Mouse (Mus musculus): ENCODE results near the gene Dot1l.
A peak's percentile ranks its signal among the peaks of the same experiment; 100 is the strongest.
"Not testable (repeated sequence)": the region's sequence is repeated elsewhere in the genome, so short reads cannot be mapped to it uniquely, and the experiment has no call there.

Dot1l gene

GRCm38 (mm10) chr10:80827870-80828420, 72.9 kb downstream of the Dot1l start:
- DNase-seq (ENCODE audit: extremely low read depth, insufficient read length, low spot score): no peak

- DNase-seq (ENCODE audit: extremely low read depth, insufficient read length, low spot score): not testable (repeated sequence)
Observed at GRCm38 (mm10) chr10:80828587-80828986, 73.6 kb downstream of the Dot1l start.

GRCm38 (mm10) chr10:80829359-80830278, 74.6 kb downstream of the Dot1l start:
- DNase-seq (ENCODE audit: extremely low read depth, insufficient read length, low spot score): no peak

DNA sequence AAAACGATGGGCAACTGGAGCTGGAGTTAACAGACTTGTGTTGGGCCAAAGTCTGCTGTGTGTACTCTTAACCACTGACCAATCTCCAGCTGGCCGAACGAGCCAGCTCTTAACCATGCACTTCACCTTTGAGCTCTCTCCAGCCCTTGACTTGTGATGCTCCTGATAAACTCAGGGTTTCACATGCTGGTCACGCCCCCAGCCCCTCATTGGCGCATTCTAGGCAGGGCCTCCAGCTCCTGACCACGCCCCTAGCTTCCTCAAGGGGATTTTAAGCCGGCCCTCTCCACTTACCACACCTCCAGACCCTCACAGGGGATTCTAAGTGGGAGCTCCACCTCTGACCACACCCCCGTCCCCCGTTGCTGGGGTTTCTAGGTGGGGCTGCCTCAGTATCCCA, 76.1 kb downstream of the Dot1l start:
- peak; percentile 47 for DNase-seq (ENCODE audit: extremely low read depth, insufficient read length, low spot score)

- no peak for DNase-seq (ENCODE audit: extremely low read depth, insufficient read length, low spot score)
Observed at GRCm38 (mm10) chr10:80832818-80833217, 77.8 kb downstream of the Dot1l start.

DNA sequence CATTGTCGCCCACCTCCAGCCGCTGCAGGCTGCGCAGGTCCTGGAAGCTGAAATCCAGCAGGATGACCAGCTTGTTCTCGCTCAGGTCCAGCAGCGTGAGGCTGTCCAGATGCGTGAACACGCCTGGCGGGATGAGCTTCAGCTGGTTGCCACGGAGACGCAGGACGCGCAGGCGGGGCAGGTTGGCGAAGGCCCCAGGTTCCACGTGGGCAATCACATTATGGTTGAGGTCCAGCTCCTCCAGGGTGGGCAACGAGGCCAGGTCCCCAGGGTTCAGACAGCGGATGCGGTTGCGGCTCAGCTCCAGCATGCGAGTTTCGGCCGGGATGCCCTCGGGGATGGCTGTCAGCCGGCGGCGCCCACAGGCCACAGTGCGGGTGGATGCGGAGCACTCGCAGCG, 80.6 kb downstream of the Dot1l start:
- DNase-seq (ENCODE audit: extremely low read depth, insufficient read length, low spot score): no peak

- no peak for DNase-seq (ENCODE audit: extremely low read depth, insufficient read length, low spot score)
Observed at GRCm38 (mm10) chr10:80836949-80837379, 82.0 kb downstream of the Dot1l start.

- DNase-seq (ENCODE audit: extremely low read depth, insufficient read length, low spot score): no peak
Observed at GRCm38 (mm10) chr10:80837827-80838226, 82.8 kb downstream of the Dot1l start.

GRCm38 (mm10) chr10:80838346-80838912, 83.4 kb downstream of the Dot1l start:
- DNase-seq (ENCODE audit: extremely low read depth, insufficient read length, low spot score): no peak

DNA sequence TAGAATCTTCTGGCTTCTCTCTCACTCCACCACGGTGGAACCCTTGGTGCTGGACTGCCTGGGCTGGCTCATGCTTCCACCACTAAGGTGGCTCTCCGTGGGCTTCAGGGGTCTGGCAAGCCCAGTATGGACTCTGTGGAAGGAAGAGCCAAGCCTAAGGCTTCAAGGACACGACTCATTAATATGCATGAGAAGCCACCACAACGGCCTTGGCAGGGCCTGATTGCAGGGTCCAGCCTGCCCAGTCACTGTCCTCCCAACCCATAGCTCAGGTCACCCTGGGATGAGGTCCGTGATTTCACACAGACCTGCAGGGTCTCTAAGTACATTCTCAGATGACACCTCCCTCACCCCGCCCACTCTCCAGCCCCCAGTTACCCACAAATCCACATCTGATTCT, 84.8 kb downstream of the Dot1l start:
- no peak for DNase-seq (ENCODE audit: extremely low read depth, insufficient read length, low spot score)

GRCm38 (mm10) chr10:80841685-80842084, 86.7 kb downstream of the Dot1l start:
- DNase-seq (ENCODE audit: extremely low read depth, insufficient read length, low spot score): no peak

GRCm38 (mm10) chr10:80842334-80842733, 87.3 kb downstream of the Dot1l start:
- DNase-seq (ENCODE audit: extremely low read depth, insufficient read length, low spot score): no peak

DNA sequence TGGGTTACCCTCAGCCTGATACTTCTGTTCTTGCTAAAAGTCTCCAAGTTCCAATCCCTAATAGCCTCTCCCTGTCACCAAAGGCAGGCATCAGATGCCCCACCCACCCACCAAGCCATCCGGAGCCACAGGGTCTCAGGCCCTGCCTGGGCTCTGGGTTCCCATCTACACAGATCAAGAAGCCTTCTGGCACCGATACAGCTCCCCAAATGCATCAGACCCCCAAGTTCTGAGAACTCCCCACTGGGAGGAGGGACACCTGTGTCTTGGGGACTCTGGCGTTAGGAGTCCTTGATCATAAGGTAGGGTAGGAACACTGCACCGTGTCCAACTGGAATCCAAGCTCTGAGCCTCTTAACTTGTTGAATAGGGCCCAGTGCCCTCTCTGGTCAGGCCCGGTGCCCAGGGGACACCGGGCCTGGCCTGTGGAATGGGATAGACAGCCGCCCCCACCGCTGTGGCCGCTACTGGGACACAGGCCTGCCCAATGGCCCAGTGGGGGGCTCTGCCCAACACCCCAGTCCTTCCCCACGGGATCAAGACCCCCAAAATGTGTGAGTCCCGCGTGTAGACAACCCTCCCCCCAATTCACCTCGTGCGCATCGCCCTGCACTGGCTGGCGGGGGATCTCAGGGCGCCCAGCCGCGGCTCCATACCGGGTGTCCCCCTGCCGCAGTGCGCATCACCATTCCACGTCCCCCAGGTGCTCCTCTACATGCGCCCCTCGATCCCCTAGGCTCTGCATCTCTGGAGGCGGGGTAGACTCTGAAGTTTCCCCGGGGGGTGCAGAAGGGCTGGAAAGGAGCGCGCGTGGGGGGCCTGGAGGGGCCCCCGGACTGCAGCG, 88.3 kb downstream of the Dot1l start:
- no peak for DNase-seq (ENCODE audit: extremely low read depth, insufficient read length, low spot score)

GRCm38 (mm10) chr10:80843931-80844547, 89.0 kb downstream of the Dot1l start, which contains the start of gene Lingo3:
TSS of gene Lingo3 (minus strand) at chr10:80844039.
- DNase-seq (ENCODE audit: extremely low read depth, insufficient read length, low spot score): no peak

Data from 3134 (cell line).